Mouse (Mus musculus) liver, embryonic 14.5 days (tissue): Measurements from ENCODE around the gene Lce1g.

ENCODE experiments used
- CTCF ChIP-seq: IDR thresholded peaks from 2 replicates; pipeline ENCODE4 v1.5.1; 2016; ENCODE audit warnings: antibody characterized with exemption, low read depth, control low read depth
- EP300 ChIP-seq: IDR thresholded peaks from 2 replicates; pipeline ENCODE4 v1.6.1; 2016; ENCODE audit warnings: antibody characterized with exemption, low read depth

DNA sequence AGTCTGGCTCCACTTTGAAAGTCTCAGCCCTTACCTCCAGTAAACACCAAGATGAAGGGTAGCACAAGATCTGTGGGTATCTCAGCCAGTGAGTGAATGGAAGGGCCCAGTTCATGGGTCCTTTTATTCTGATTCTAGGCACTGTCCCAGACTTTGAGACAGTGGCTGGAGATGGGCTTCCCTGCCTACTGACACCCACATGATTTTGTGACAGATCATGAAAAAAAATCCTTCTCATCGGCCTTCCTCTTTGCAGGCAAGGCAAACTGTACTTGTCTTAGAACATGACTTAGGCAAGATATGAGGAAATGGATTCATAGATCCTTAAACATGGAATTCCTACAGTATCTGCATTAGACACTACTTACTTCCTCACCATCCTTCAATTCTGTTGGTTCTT is 13.1 kb downstream of the Lce1g start, which contains the start of gene Gm38119:
- TF ChIP-seq CTCF (no peak), EP300 (no peak)
